In genomic region chr11:55234791-55235190, GRCm38 (mm10) we compare ENCODE assay signal across 7 mouse cellular contexts. TPM values are rescaled to one million over a fixed set of nuclear protein-coding genes. Genes with fewer than 3 reads are reported as not detected.
DNase-seq lines count a peak whose midpoint lies in the region.
"Had no signal": no experiment of that assay in that cellular context is flagged by ENCODE, and none has a peak within 500 bp of the region (broad histone marks: within the 10 kb centered on the region; RNA-seq: fewer than 3 reads in every experiment).

No protein-coding gene starts in this region.

- DNase-seq in adrenal gland, adult (ENCODE audit: inconsistent age in 2 of 2, low spot score in 1 of 2): peak; percentile 19 to 37
- DNase-seq in adrenal gland, postnatal 36 days: no peak
- DNase-seq in adrenal gland, postnatal 14 days: peak; percentile 37
- DNase-seq in adrenal gland, postnatal 10 days: no peak
- DNase-seq in MN1 (ENCODE audit: low spot score): peak; percentile 96
- DNase-seq: B cell, adult 2 months; embryo, embryonic 11 days had no signal

RNA-seq across cellular contexts. Expression of gene Slc36a1, which starts 30.6 kb away (rescaled TPM):
- total RNA-seq in adrenal gland, postnatal 36 days (2021): 10 to 100 TPM; 14.5 to 18.4 TPM
- 19.3 and 23.0 TPM in 2 replicates for total RNA-seq in adrenal gland, postnatal 14 days (2021)
- total RNA-seq in adrenal gland, postnatal 10 days (2021): 10 to 100 TPM; 24.5 to 26.9 TPM

RNA-seq across cellular contexts. Expression of gene Slc36a2, which starts 49.9 kb away (rescaled TPM):
- total RNA-seq in adrenal gland, postnatal 36 days (2021): 10 to 100 TPM; 89.2 to 97.0 TPM
- total RNA-seq in adrenal gland, postnatal 14 days (2021): 176 and 200 TPM in 2 replicates
- 100 to 1,000 TPM; 213 to 290 TPM for total RNA-seq in adrenal gland, postnatal 10 days (2021)

Comparison
In these comparisons a context has a peak if more than half of its experiments do, and no peak if none do; other contexts are left out.
1. DNase-seq: peak in adrenal gland, adult (2 of 2), adrenal gland, postnatal 14 days (single experiment) and MN1 (single experiment); none in adrenal gland, postnatal 36 days (0 of 2) and adrenal gland, postnatal 10 days (single experiment).